Mouse (Mus musculus): ENCODE measurements around the gene Otulinl. TPM values are rescaled to one million over a fixed set of nuclear protein-coding genes. Genes with fewer than 3 reads are reported as not detected.
A peak's percentile ranks its signal among the peaks of the same experiment; 100 is the strongest.

Otulinl gene
- total RNA-seq, 2 experiments from 2014 or later, result 7.6 to 8.4 TPM

GRCm38 (mm10) chr15:27680997-27681396, 382 bp downstream of the Otulinl start:
- no peak for DNase-seq

DNA sequence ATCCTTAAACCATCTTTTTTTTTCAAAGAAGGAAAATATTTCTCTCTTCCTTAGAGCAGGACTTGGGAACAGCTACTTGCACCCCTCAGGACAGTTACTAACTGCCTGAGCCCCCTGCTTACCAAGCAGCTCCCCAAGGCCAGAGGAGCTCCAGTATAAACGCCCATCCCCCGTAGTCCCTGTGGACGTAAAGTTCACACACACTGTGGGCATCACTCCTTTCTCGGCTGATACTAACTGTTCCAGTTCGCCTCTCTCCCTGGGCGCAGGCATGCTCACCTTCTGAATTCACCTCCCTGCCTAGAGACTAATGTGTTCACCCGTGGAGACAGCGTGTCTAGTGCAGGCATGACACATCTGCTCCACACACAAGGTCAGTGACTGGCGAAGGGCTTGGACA, 2.9 kb downstream of the Otulinl start:
- DNase-seq, result no peak

GRCm38 (mm10) chr15:27677801-27678200, 3.6 kb downstream of the Otulinl start:
- no peak for DNase-seq

DNA sequence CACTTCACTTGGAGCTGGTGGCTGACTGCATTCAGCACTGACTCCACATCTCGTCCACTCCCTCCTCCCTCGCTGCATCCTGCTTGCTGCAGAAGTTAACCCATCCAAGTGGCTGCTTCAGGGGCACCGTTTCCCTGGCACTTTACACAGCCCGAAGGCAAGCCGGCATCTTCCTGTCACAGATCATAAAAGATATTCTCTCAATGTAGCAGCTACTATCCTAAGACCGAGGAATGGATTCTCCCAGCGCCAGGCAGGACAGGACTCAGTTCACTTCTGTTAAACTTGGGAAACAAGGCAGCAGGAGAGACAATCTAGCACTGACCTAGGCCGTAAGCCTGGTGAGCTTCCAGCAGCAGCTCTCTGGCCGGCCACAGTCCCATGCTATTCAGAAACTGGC, 5.2 kb downstream of the Otulinl start:
- no peak for DNase-seq

DNA sequence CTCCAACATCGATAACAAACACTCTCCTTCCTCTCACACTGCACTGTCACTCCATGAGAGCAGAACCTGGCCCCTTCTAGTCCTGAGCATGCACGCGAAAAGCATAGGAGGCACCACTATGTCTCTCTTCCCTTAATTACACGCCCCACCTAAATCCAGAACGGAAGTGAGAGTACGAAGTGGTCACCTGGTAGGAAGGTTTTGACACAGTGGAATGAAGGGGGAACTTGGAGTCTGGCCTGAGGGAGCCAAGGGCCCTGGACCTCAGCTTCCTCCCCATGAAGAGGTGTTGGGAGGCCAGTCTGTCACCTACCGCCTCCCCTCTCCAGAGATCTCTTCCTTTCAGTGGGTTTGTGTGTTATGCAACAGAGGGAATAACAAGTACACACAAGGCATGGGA, 6.3 kb downstream of the Otulinl start:
- no peak for DNase-seq

- no peak for DNase-seq
Observed at GRCm38 (mm10) chr15:27674041-27674440, 7.3 kb downstream of the Otulinl start.

GRCm38 (mm10) chr15:27673151-27673550, 8.2 kb downstream of the Otulinl start:
- no peak for DNase-seq

- DNase-seq, result no peak
Observed at GRCm38 (mm10) chr15:27672259-27672658, 9.1 kb downstream of the Otulinl start.

GRCm38 (mm10) chr15:27671612-27672245, 9.7 kb downstream of the Otulinl start:
- no peak for DNase-seq

- no peak for DNase-seq
Observed at GRCm38 (mm10) chr15:27670708-27671107, 10.7 kb downstream of the Otulinl start.

GRCm38 (mm10) chr15:27669931-27670411, 11.4 kb downstream of the Otulinl start:
- DNase-seq, result no peak

DNA sequence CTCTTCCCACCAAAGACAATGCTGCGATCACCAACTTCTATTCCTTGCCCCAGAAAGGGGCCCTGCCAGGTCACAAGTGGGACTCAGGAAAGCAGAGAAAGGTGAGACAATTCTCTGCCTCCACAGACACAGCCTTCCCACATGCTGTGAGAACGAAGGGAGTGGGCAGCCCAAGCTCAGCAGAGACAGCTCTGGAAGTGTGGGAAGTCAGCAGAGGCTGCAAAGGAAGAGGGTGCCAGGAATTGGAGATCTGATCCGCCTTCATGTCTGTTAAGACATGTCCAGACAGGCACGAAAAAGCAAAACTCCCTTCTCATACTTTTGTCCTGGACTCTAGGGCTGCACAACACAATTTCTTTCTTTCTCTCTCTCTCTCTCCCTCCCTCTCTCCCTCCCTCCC, 12.1 kb downstream of the Otulinl start:
- no peak for DNase-seq

DNA sequence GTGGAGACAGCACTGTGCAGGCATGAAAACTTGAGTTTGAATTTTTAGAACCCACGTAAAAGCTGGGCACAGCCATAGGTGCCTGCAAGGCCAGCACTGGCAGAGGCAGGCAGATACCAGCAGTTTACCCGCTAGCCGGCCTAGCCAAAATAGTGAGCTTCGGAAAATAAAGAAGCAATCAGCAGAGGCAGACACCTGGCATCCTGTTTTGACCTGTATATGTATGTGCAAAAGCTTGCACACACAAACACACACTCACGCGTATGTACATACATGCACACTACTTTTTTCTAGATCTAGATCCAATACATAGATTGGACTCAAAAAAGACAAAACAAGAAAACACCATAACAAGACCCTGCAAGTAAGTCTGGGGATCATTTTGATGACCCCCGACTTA, 12.8 kb downstream of the Otulinl start:
- no peak for DNase-seq

DNA sequence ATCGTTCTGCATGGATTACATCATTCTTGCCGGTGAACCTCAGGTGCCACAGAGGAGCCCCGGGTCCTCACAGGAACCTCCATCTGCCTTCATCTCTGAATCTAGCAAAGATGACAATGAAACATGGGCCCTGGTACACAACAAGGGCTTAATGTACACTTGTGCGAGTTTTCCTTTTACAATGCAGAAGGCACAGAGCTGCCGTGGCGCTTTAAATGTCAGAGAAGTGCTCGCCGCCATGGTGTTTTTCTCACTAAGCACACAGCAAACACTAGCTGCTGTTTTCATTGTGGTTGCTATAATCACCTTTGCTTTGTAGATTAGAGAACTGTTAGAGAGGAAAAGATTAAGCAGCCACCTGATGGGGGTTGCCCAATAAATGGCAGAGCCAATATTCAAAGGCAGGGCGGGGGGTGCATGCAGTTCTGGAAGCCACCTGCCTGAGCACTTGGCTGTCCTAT, 13.3 kb downstream of the Otulinl start:
- no peak for DNase-seq

DNA sequence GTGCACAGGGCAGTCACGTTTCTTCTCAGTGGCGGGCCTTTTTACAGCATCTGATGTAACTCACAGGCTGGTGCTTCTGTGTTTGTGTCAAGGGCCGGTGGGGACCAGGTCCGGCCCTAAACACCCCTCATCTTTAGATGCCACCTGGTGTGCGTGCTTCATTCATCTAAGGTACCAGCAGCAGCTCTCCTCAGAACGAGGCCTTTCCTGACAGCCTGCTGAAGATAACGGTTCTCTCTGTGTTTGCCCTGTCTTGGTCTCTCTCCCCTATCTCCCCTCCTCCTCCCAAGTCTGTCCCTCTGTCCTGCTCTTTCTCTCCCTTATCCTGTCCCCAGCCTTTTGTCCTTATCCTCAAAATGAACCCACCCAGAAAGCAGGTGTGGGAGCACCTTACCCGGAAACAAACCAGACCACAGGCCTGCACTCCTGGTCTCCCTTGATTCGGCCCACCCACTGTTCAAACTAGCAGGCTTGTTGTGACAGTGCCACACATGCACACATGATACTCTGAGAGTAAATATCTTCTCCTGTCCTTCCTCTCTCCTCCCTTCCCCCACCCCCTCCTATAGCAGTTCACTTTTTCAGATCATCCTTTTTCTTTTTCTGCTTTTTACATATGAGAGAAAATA, 14.4 kb downstream of the Otulinl start:
- no peak for DNase-seq

- DNase-seq, result peak; percentile 16
Observed at GRCm38 (mm10) chr15:27665392-27665911, 15.9 kb downstream of the Otulinl start.

- DNase-seq, result no peak
Observed at GRCm38 (mm10) chr15:27664126-27664525, 17.3 kb downstream of the Otulinl start.

DNA sequence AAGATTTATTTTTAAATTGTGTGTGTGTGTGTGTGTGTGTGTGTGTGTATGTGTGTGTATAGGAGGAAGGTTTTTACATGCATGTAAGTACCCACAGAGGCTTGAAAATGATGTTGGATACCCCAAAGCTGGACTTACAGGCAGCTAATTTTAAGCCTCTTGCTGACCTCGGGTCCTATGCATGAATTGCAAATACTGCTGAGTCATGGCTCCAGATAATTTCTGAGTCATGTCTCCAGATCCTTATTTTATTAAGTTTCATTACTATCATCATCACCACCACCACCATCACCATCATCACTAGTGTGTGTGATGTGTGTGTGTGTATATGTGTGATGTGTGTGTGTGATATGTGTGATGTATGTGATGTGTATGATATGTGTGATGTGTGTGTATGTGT, 18.7 kb downstream of the Otulinl start:
- DNase-seq, result no peak

- DNase-seq, result no peak
Observed at GRCm38 (mm10) chr15:27661696-27662095, 19.7 kb downstream of the Otulinl start.

DNA sequence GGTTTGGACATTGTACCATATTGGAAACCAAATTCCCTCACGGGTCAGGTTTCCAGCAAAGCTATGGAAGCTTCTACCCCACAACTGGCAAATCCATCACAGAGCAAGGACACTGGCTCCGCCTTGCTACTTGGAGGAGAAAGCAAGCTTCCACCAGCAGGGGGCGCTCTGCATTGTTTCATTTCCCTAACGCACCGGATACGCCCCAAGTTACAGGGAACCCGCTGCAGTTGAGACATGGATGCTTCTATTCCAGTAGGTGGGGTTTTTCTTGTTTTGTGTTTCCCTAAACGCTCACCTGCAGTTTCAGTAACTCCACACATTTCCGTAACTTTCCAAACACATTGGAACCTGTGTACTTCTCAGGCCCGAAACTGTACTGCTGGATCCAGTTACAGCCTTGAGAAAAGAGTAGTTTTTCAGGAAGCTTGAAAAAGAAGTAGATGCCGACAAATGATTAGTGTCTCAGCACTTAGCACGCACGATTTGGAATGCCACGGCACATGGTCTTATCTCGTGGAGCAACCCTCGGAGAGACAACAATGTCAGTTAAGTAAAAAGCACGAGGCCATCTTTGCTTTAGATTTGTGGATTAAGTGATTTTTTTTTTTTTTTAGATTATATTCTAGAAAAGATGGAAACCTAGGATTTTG, 21.7 kb downstream of the Otulinl start:
- DNase-seq, result peak; percentile 94

GRCm38 (mm10) chr15:27659143-27659542, 22.2 kb downstream of the Otulinl start:
- DNase-seq, result no peak

GRCm38 (mm10) chr15:27658356-27658755, 23.0 kb downstream of the Otulinl start:
- no peak for DNase-seq

DNA sequence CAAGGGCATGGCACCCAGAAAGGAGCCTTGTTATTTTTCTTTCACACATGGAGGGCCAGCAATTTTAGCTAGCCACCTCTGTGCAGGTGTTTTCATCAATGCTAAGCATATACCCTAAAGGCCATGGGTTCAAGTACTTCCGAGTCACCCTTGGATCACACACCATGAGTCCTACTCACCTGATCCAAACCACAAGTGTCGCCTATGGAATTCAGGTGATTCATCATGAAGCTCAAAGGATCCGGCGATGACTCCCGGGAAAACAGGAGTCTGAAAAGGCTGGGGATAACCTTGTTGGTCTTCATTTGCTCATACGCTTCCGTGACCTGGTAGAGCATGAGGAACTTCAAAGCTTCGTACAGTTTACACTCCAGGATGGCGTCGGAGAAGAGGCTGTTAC, 23.5 kb downstream of the Otulinl start:
- DNase-seq, result no peak
